Mouse (Mus musculus): ENCODE data around the gene Afm. TPM values are rescaled to one million over a fixed set of nuclear protein-coding genes. Genes with fewer than 3 reads are reported as not detected.

The Afm gene
- polyA plus RNA-seq, 1 experiment from 2014 or later = 0.09 TPM

DNA sequence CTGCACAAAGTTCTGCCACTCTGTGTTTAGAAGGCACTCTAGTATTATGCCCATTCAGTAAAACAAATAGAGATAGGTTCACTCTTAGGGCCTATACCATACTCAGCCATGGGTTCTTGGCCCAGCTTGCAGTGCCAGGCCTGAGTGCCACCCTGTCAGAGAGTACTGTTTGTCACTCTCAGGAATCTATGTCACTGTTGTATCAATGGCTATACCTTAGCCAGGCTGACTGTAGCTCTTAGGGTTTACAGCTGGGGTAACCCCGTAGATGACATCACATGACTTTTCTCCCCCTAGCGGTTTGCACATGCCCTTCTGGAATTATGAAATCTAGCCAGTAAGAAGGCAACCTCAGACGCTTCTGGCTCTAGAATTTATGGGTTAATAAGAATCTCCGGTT, 24.4 kb upstream of the Afm start:
- Histone ChIP-seq H3K27me3 (replicated peaks) (no peaks in the 10 kb centered on the region), H3K4me3 (no peak overlapping the region), H3K9ac (no peak overlapping the region), H3K27ac (ENCODE audit: poor library complexity, severe bottlenecking) (no peak overlapping the region), H3K9me3 (replicated peaks) (no peaks in the 10 kb centered on the region), H3K36me3 (no peaks in the 10 kb centered on the region), H3K4me1 (replicated peaks) (0 out of 2 replicates have a peak, but pooled peaks cover 3% of the 10 kb centered on the region), H3K4me2 (no peak overlapping the region)
- 84% methylated on average over 4 of the region's 4 CpGs for WGBS
- no peak for ATAC-seq (ENCODE audit: insufficient number of reproducible peaks, low FRiP score)

DNA sequence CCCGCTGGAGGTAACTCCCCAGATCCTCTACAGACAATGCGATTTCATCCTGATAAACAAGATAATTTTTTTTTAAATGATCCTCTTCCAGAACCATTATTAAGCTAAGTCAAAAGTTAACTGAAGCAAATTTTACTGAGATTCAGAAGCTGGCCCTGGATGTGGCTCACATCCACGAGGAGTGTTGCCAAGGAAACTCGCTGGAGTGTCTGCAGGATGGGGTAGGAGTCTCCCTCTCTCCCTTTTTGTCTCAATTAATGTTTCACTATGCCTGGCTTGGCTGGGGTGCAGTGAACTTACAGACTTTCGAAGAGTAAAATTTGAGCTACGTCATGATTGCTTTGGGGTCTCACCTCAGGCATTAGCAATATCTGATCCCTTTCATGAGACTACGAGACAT, 19.2 kb upstream of the Afm start:
- H3K36me3 ChIP-seq = no peaks in the 10 kb centered on the region
- ATAC-seq (ENCODE audit: insufficient number of reproducible peaks, low FRiP score) = no peak
- no peak overlapping the region for H3K4me3 ChIP-seq
- 83% methylated on average over 7 of the region's 7 CpGs for WGBS
- no peak overlapping the region for H3K27ac ChIP-seq (ENCODE audit: poor library complexity, severe bottlenecking)
- no peak overlapping the region for H3K4me2 ChIP-seq
- H3K27me3 ChIP-seq (replicated peaks) = no peaks in the 10 kb centered on the region
- no peaks in the 10 kb centered on the region for H3K9me3 ChIP-seq (replicated peaks)
- H3K9ac ChIP-seq = no peak overlapping the region
- no peaks in the 10 kb centered on the region for H3K4me1 ChIP-seq (replicated peaks)

DNA sequence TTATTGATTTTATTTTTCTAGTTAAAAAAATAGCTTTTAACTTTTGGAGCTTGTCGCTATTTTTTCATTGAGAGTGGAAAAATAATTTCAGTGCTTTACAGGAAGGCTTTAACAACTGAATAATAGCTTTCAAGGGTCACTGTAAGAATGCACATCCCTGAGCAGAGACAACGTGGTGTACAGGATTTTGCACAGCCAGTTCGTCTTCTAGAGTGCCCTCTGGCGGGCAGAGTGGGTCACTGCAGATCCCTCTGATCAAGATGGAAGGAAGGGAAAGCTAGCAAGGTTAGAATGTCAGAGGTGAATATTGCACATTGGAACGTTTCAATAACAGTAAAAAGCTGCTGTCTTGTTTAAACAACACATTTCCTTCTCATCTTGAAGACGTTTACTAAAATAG, 18.0 kb upstream of the Afm start:
- H3K4me3 ChIP-seq = no peak overlapping the region
- ATAC-seq (ENCODE audit: insufficient number of reproducible peaks, low FRiP score) = no peak
- no peaks in the 10 kb centered on the region for H3K27me3 ChIP-seq (replicated peaks)
- no peaks in the 10 kb centered on the region for H3K36me3 ChIP-seq
- H3K4me2 ChIP-seq = no peak overlapping the region
- H3K27ac ChIP-seq (ENCODE audit: poor library complexity, severe bottlenecking) = no peak overlapping the region
- no peak overlapping the region for H3K9ac ChIP-seq
- WGBS = 5% methylated on average over 6 of the region's 6 CpGs
- H3K4me1 ChIP-seq (replicated peaks) = no peaks in the 10 kb centered on the region
- H3K9me3 ChIP-seq (replicated peaks) = no peaks in the 10 kb centered on the region

DNA sequence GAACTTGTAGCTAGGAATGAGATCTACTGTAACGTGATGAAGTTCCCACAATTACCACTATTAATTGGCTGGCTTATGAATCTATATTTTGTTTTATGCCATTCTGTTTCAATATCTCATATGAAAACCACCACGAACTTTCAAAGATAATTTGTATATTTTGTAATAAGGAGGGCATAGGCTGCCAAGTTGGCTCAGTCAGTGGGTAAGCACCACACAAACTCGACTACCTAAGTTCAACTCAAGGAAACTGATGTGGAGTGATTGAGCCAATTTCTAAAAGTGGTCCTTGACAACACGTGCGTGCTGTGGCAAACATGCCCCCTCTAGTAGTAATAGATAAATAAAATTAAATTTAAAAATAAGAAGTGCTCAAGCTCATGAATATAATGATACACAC, 17.0 kb upstream of the Afm start:
- H3K4me2 ChIP-seq = no peak overlapping the region
- no peak overlapping the region for H3K9ac ChIP-seq
- ATAC-seq (ENCODE audit: insufficient number of reproducible peaks, low FRiP score) = no peak
- H3K9me3 ChIP-seq (replicated peaks) = no peaks in the 10 kb centered on the region
- 84% methylated on average over 5 of the region's 5 CpGs for WGBS
- H3K27me3 ChIP-seq (replicated peaks) = no peaks in the 10 kb centered on the region
- no peaks in the 10 kb centered on the region for H3K36me3 ChIP-seq
- no peaks in the 10 kb centered on the region for H3K4me1 ChIP-seq (replicated peaks)
- no peak overlapping the region for H3K27ac ChIP-seq (ENCODE audit: poor library complexity, severe bottlenecking)
- no peak overlapping the region for H3K4me3 ChIP-seq

DNA sequence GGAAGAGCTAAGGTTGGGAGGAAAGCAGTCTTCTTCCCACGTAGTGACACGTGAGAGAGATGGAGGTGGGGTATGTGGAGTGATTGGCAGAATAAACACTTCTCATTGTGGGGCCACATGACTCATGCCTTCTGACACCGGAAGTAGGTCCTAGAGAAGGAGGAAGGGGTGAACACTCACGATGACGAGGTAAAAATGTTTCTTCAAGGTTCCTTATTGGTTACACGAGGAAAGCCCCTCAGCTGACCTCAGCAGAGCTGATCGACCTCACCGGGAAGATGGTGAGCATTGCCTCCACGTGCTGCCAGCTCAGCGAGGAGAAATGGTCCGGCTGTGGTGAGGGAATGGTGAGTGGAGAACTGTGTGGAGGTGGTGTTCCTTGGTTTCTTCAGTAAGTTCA, 14.0 kb upstream of the Afm start:
- no peak overlapping the region for H3K9ac ChIP-seq
- H3K4me3 ChIP-seq = no peak overlapping the region
- H3K4me1 ChIP-seq (replicated peaks) = no peaks in the 10 kb centered on the region
- no peaks in the 10 kb centered on the region for H3K9me3 ChIP-seq (replicated peaks)
- ATAC-seq (ENCODE audit: insufficient number of reproducible peaks, low FRiP score) = no peak
- 70% methylated on average over 11 of the region's 11 CpGs for WGBS
- H3K27me3 ChIP-seq (replicated peaks) = no peaks in the 10 kb centered on the region
- no peak overlapping the region for H3K4me2 ChIP-seq
- no peak overlapping the region for H3K27ac ChIP-seq (ENCODE audit: poor library complexity, severe bottlenecking)
- H3K36me3 ChIP-seq = no peaks in the 10 kb centered on the region

GRCm38 (mm10) chr5:90506507-90506906, 12.2 kb upstream of the Afm start:
- no peak overlapping the region for H3K4me2 ChIP-seq
- H3K27me3 ChIP-seq (replicated peaks) = no peaks in the 10 kb centered on the region
- no peak overlapping the region for H3K4me3 ChIP-seq
- H3K36me3 ChIP-seq = no peaks in the 10 kb centered on the region
- 72% methylated on average over 2 of the region's 2 CpGs for WGBS
- no peaks in the 10 kb centered on the region for H3K9me3 ChIP-seq (replicated peaks)
- no peak overlapping the region for H3K27ac ChIP-seq (ENCODE audit: poor library complexity, severe bottlenecking)
- no peak for ATAC-seq (ENCODE audit: insufficient number of reproducible peaks, low FRiP score)
- no peaks in the 10 kb centered on the region for H3K4me1 ChIP-seq (replicated peaks)
- H3K9ac ChIP-seq = no peak overlapping the region

- Histone ChIP-seq H3K4me3 (no peak overlapping the region), H3K4me2 (no peak overlapping the region), H3K27me3 (replicated peaks) (no peaks in the 10 kb centered on the region), H3K36me3 (no peaks in the 10 kb centered on the region), H3K27ac (ENCODE audit: poor library complexity, severe bottlenecking) (no peak overlapping the region), H3K4me1 (replicated peaks) (no peaks in the 10 kb centered on the region), H3K9me3 (replicated peaks) (no peaks in the 10 kb centered on the region), H3K9ac (no peak overlapping the region)
- no peak for ATAC-seq (ENCODE audit: insufficient number of reproducible peaks, low FRiP score)
- WGBS = 61% methylated on average over 13 of the region's 13 CpGs
Observed at GRCm38 (mm10) chr5:90507411-90507949, 11.3 kb upstream of the Afm start.

GRCm38 (mm10) chr5:90509828-90510592, 8.7 kb upstream of the Afm start:
- no peaks in the 10 kb centered on the region for H3K4me1 ChIP-seq (replicated peaks)
- H3K27me3 ChIP-seq (replicated peaks) = no peaks in the 10 kb centered on the region
- no peaks in the 10 kb centered on the region for H3K9me3 ChIP-seq (replicated peaks)
- no peak overlapping the region for H3K4me2 ChIP-seq
- no peak overlapping the region for H3K27ac ChIP-seq (ENCODE audit: poor library complexity, severe bottlenecking)
- no peaks in the 10 kb centered on the region for H3K36me3 ChIP-seq
- no peak for ATAC-seq (ENCODE audit: insufficient number of reproducible peaks, low FRiP score)
- no peak overlapping the region for H3K9ac ChIP-seq
- H3K4me3 ChIP-seq = no peak overlapping the region
- WGBS = 87% methylated on average over 5 of the region's 5 CpGs

DNA sequence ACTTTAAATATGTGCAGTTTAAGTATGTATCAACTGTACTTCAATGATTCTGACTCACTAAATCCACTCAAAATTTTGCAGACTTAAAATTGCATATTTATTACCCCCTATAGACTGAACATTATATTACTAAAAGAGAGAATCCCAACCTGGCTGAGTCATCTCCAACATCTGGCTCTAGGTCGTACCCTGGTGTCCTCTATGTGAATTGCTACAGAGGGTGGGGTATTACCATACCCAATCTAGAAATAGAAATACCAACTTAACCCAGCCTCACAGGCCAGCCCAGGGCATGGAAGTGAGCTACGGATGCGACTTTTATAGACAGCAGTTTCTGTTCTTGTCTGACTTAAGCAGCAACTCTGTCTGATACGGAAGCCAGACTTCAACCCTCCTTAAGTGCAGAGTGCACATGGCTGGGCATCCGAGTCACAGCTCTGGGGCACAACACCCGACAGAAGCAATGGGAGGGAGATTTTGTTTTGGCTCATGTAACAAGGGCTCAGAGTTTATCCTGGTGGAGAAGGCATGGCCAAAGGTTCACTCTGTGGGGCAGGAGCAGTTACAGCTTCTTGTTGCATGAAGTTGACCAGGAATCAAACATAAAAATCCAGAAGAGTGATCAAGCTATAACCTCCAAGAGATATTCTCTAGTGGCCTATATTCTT, 6.3 kb upstream of the Afm start:
- Histone ChIP-seq H3K27ac (ENCODE audit: poor library complexity, severe bottlenecking) (no peak overlapping the region), H3K4me3 (no peak overlapping the region), H3K4me2 (no peak overlapping the region), H3K27me3 (replicated peaks) (no peaks in the 10 kb centered on the region), H3K9me3 (replicated peaks) (no peaks in the 10 kb centered on the region), H3K4me1 (replicated peaks) (no peaks in the 10 kb centered on the region), H3K36me3 (no peaks in the 10 kb centered on the region), H3K9ac (no peak overlapping the region)
- ATAC-seq (ENCODE audit: insufficient number of reproducible peaks, low FRiP score) = no peak
- 67% methylated on average over 6 of the region's 6 CpGs for WGBS

DNA sequence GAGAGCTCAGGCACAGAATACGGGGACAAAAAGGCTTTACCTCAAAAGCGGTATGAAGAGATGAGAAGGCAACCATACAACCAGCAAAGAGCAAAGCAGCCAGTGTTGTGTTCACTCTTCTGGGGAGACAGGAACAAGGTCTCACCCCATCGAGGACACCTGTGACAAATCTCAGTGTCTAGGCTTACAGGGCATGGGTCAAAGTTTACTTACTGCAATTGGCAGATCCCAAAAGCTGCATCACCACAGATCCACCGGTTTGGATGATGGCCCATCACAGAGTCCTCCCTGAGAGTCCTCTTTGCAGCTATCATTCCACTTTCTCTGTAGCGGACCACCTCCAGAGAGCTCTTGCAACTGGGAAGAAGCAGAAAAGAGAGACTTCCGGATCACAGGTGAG, 3.2 kb upstream of the Afm start:
- no peak overlapping the region for H3K4me3 ChIP-seq

GRCm38 (mm10) chr5:90551191-90551590, 32.5 kb downstream of the Afm start:
- H3K9me3 ChIP-seq (replicated peaks) = no peaks in the 10 kb centered on the region
- no peaks in the 10 kb centered on the region for H3K36me3 ChIP-seq
- no peak overlapping the region for H3K4me2 ChIP-seq
- ATAC-seq (ENCODE audit: insufficient number of reproducible peaks, low FRiP score) = no peak
- no peak overlapping the region for H3K9ac ChIP-seq
- H3K27ac ChIP-seq (ENCODE audit: poor library complexity, severe bottlenecking) = no peak overlapping the region
- no peaks in the 10 kb centered on the region for H3K27me3 ChIP-seq (replicated peaks)
- 77% methylated on average over 8 of the region's 8 CpGs for WGBS
- no peaks in the 10 kb centered on the region for H3K4me1 ChIP-seq (replicated peaks)
- H3K4me3 ChIP-seq = no peak overlapping the region

More for the DNA sequence above, 3.2 kb upstream of the Afm start:
- no peaks in the 10 kb centered on the region for H3K4me1 ChIP-seq (replicated peaks)
- H3K9ac ChIP-seq = no peak overlapping the region
- no peaks in the 10 kb centered on the region for H3K9me3 ChIP-seq (replicated peaks)
- H3K27ac ChIP-seq (ENCODE audit: poor library complexity, severe bottlenecking) = no peak overlapping the region
- H3K4me2 ChIP-seq = no peak overlapping the region
- no peaks in the 10 kb centered on the region for H3K27me3 ChIP-seq (replicated peaks)
- whole genome bisulfite sequencing = 87% methylated on average over 6 of the region's 6 CpGs
- H3K36me3 ChIP-seq = no peaks in the 10 kb centered on the region
- no peak for ATAC-seq (ENCODE audit: insufficient number of reproducible peaks, low FRiP score)

Measured in heart, embryonic 12.5 days (tissue).